Mouse (Mus musculus) cortical plate, adult 2 months (tissue): ENCODE data around the gene Sacm1l.

Experiments used
- CTCF ChIP-seq: fragments of 200-500 bp; IDR thresholded peaks from 2 replicates; pipeline ENCODE4 v1.5.1; 2011; ENCODE audit warnings: mild to moderate bottlenecking, control low read depth, low read length; ENCODE audit not compliant: insufficient read depth; ENCODE audit errors: extremely low read depth
- POLR2A ChIP-seq: fragments of 200-500 bp; IDR thresholded peaks from 2 replicates; pipeline ENCODE4 v1.6.1; 2011; ENCODE audit warnings: mild to moderate bottlenecking, low read length, control low read depth; ENCODE audit not compliant: insufficient read depth; ENCODE audit errors: extremely low read depth

DNA sequence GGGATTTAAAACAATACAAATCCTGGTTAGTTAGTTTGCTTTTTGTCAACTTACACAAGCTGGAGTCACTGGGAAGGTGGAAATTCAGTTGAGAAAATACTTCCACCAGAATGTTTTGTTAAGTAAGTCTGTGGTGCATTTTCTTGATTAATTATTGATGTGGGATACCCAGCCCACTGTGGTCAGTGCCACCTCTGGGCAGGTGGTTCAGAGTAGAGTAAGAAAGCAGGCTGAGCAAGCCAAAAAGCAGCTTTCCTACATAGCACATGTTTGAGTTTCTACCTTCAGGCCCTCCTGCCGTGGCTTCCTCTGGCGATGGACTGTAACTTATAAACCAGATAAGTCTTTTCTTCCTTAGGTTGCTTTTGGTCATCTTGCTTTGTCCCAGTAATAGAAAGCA, 10.3 kb downstream of the Sacm1l start:
- no peak for TF ChIP-seq POLR2A
- no peak for TF ChIP-seq CTCF
